Mouse (Mus musculus) kidney, adult 2 months (tissue): ENCODE measurements around the gene Emc3. TPM values are rescaled to one million over a fixed set of nuclear protein-coding genes. Genes with fewer than 3 reads are reported as not detected.

Experiments used
- DNase-seq: peaks from one replicate; pipeline ENCODE4 v3.0.0; 2021
- H3K27ac ChIP-seq: fragments of 200-500 bp; 2 replicates; pipeline ENCODE4 v1.5.1; 2012; ENCODE audit warnings: low read depth, low read length, control low read depth, inconsistent platforms; ENCODE audit not compliant: insufficient read depth
- H3K27me3 ChIP-seq: fragments of 200-500 bp; replicated peaks from 2 replicates; pipeline ENCODE4 v1.6.1; 2012; ENCODE audit warnings: mild to moderate bottlenecking, moderate library complexity, low read length, inconsistent platforms; ENCODE audit not compliant: control insufficient read depth, insufficient read depth
- H3K36me3 ChIP-seq: fragments of 200-500 bp; 2 replicates; pipeline ENCODE4 v1.6.1; 2012; ENCODE audit warnings: mild to moderate bottlenecking, moderate library complexity, low read length, inconsistent platforms; ENCODE audit not compliant: control insufficient read depth, insufficient read depth
- H3K4me1 ChIP-seq: fragments of 200-500 bp; 2 replicates; pipeline ENCODE4 v1.6.1; 2011; ENCODE audit warnings: low read length; ENCODE audit not compliant: control insufficient read depth, insufficient read depth
- H3K4me3 ChIP-seq: fragments of 200-500 bp; 2 replicates; pipeline ENCODE4 v1.5.1; 2011; ENCODE audit warnings: mild to moderate bottlenecking, low read depth, low read length, control low read depth; ENCODE audit not compliant: insufficient read depth
- CTCF ChIP-seq: fragments of 200-500 bp; conservative IDR thresholded peaks from 2 replicates; pipeline ENCODE4 v1.5.1; 2011; ENCODE audit warnings: low read depth, mild to moderate bottlenecking, control low read depth, low read length, moderate library complexity, mixed read lengths; ENCODE audit not compliant: insufficient read depth, insufficient read length
- POLR2A ChIP-seq: fragments of 200-500 bp; IDR thresholded peaks from one replicate; pipeline ENCODE4 v1.6.1; 2011; ENCODE audit warnings: low read depth, low read length, control low read depth
- WGBS: fragments of 180-500 bp; shearing (Covaris S2); methylation state at CpG from one replicate; pipeline ENCODE4 v1.1.7; 2018; 5-methylcytosine and 5-hydroxymethylcytosine counted together
- polyA plus RNA-seq: library from polyadenylated mRNA; depleted of rRNA; stranded (reverse); fragments of >200 nt; gene quantifications from 2 replicates; pipeline ENCODE4 v1.2.3, GENCODE M21; 2012

Emc3 gene
- polyA plus RNA-seq, 1 experiment = 64.5 TPM

DNA sequence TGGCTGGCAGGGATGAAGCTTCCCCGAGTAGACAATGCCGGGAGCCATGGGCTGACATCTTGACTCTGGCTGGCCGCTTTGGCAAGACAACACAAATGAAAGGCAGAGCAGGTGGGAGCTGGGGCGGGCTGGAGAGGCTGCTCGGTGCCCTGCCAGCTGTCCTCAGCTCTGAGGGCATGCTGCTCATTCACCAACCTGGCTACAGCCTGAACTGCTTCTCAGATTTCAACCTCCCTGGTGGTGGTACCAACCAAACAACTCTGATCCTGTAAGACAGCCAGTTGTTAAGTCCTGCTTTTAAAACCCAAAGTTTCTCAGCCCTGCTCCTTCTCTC, 22.5 kb downstream of the Emc3 start:
- Histone ChIP-seq H3K4me1 (no peaks in the 10 kb centered on the region), H3K27ac (no peak overlapping the region), H3K27me3 (no peaks in the 10 kb centered on the region), H3K36me3 (no peaks in the 10 kb centered on the region; the same call in 1 of the 2 replicates), H3K4me3 (no peak overlapping the region)
- no peak for DNase-seq
- TF ChIP-seq POLR2A (no peak), CTCF (no peak)
- WGBS = 42% methylated on average over 5 of the region's 5 CpGs

DNA sequence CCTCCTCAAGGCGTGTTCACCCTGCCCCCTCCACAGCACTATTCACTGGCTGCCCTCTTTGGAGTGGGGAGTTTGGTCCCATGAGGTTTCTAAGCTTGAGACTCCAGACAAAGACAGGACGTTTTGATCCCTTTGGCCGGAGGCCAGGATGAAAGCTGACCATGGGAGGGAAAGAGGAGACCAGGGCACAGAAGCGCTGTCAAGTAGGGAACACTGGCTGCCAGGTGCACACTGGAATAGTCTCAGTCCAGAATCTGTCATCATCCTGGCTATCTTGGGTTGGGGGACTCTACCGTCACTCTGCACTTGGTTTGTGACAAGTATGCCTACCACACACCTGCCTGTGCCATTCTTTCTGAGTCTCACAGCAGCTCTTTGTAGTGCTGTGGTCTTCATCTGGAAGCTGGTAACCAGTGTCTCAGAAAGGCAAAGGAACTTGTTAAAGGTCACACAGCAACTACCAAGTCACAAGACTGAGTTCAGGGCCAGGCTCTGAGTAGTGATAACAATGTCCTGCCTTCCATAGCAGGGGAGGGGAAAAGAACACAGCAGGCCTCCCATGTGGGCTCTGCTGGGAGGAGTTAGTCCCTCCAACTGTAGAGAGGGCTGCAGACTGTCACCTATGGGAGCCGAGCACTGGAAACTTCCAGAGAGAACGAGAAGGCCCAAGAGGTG, 23.0 kb downstream of the Emc3 start:
- Histone ChIP-seq H3K4me3 (no peak overlapping the region), H3K4me1 (no peaks in the 10 kb centered on the region), H3K27ac (no peak overlapping the region), H3K27me3 (no peaks in the 10 kb centered on the region), H3K36me3 (no peaks in the 10 kb centered on the region)
- WGBS = 50% methylated on average over 7 of the region's 7 CpGs
- TF ChIP-seq CTCF = no peak
- no peak for TF ChIP-seq POLR2A
- DNase-seq = no peak

DNA sequence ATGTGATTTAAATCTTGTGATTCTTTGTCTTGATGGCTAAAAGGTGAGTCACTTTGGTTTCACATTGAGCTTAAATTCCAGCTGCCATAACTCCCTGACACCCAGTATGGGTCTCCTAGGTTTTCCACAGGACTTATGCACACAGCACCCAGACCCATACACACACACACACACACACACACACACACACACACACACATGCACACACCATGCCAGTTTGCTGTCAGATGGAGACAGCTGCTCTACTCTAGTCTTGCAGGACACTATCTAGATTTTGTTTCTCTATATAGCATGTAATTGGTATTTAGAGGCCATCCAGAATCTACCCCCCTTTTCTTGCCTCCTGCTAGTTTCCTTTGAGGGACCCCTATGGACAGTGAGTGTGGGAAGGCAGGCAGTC, 24.3 kb downstream of the Emc3 start:
- Histone ChIP-seq H3K4me1 (no peaks in the 10 kb centered on the region), H3K4me3 (no peak overlapping the region), H3K27ac (no peak overlapping the region), H3K36me3 (no peaks in the 10 kb centered on the region), H3K27me3 (no peaks in the 10 kb centered on the region)
- no peak for DNase-seq
- TF ChIP-seq CTCF (no peak), POLR2A (no peak)

DNA sequence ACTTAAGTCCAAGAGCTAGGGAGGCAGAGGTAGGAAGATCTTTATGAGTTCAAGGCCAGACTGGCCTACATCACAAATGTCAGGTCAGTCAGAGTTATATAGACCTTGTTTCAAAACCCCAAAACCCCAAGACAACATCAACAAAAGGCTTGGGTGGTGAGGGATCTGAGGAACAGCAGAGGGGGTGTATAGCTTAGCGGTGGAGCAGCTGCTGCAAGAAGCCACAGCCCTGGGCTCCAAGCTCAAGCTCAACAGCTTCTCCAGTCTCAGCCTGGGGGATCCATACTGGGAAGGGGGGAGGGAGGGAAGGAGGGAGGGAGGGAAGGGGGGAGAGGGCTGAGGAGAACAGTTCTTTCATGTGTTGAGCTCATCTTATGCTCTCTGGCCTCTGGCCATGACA, 25.8 kb downstream of the Emc3 start:
- 80% methylated on average over 1 of the region's 1 CpGs for WGBS
- no peak for DNase-seq
- Histone ChIP-seq H3K4me3 (no peak overlapping the region), H3K27me3 (no peaks in the 10 kb centered on the region), H3K4me1 (no peaks in the 10 kb centered on the region), H3K27ac (no peak overlapping the region), H3K36me3 (no peaks in the 10 kb centered on the region)
- TF ChIP-seq POLR2A (no peak), CTCF (no peak)

DNA sequence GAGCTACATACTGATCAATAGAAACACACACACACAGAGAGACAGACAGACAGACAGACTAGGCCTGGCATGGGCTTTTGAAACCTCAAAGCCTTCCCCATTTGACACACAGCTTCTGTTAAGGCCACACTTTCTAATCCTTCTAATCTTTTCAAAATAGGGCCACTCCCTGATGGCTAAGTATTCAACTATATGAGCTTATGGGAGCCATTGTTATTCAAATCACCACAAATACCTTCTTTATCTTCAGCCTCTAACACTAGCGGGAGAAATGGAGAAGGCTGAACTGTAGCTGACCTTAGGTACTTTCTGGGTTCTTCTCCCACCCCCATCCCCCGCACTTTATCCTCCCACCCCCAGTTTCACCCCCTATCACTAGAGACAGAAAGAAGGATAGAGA, 28.7 kb downstream of the Emc3 start:
- Histone ChIP-seq H3K27me3 (no peaks in the 10 kb centered on the region), H3K4me1 (no peaks in the 10 kb centered on the region), H3K36me3 (no peaks in the 10 kb centered on the region), H3K27ac (no peak overlapping the region), H3K4me3 (no peak overlapping the region)
- 85% methylated on average over 2 of the region's 2 CpGs for WGBS
- no peak for DNase-seq
- TF ChIP-seq CTCF = no peak
- TF ChIP-seq POLR2A = no peak

DNA sequence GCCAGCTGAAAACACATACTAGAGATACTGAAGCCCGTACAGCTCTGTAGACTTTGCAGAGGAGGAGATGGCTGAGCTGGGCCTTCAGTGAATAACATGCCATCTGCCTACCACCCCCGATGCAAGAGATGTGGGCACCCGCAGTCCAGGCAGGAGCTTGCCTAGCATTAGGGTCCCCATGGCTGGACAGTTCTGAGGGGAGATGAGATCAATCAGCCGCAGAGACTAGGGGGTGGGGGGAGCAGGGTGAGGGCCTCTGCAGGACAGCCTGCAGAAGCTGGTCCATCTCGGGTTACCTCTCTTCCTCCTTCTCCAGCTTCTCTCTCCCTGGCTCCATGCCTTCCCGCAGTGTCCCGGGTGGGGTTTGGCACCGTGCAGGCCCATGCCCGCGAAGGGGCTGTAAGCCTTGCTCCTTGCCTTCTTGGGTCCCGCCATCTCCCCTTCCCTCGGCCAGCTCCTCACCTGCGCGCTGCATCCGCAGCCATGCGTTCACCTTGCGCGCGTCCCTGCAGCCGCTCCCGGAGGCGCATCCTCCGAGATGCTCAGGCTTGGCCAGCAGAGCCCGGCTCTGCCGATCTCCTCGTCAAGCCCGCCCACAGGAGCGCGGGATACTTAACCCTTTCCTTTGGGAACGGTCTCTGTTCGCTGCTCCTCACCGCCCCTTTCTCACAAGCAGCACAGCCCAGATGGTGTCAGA, 29.9 kb downstream of the Emc3 start, which contains the start of gene Prrt3:
TSS of gene Prrt3 (minus strand) at position 544 of the 697 bp plus-strand sequence.
- Histone ChIP-seq H3K4me1 (no peaks in the 10 kb centered on the region), H3K4me3 (no peak within 1 kb of the TSS), H3K27ac (no peak within 1 kb of the TSS), H3K27me3 (no peaks in the 10 kb centered on the region), H3K36me3 (no peaks in the 10 kb centered on the region)
- 4% methylated on average over 32 of the region's 32 CpGs for WGBS
- no peak for TF ChIP-seq CTCF
- TF ChIP-seq POLR2A = no peak
- no peak for DNase-seq

DNA sequence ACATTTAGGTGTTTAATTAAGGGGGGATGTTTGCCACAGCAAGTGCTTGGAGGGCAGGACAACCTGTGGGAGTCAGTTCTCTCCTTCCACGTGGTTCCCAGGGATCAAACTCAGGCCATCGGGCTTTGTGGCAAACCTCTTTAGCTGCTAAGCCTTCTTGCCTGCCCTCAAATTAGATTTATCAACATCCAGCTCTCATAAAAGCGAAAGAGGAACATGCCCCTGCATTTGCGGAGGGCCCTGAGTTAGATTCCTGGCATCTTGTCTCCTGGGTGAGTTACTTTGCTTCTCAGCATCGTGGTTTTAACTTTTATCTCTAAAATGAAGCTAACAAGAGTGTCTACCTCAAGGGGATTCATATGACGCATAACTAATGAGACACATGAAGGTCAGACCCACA, 32.1 kb downstream of the Emc3 start:
- H3K4me1 ChIP-seq = no peaks in the 10 kb centered on the region
- TF ChIP-seq CTCF = no peak
- TF ChIP-seq POLR2A = no peak
- WGBS = 68% methylated on average over 6 of the region's 6 CpGs
- DNase-seq = no peak
- no peak overlapping the region for H3K4me3 ChIP-seq
- H3K36me3 ChIP-seq = no peaks in the 10 kb centered on the region
- H3K27ac ChIP-seq = no peak overlapping the region
- no peaks in the 10 kb centered on the region for H3K27me3 ChIP-seq
